Mouse (Mus musculus) A20 (cell line): ENCODE data around the gene Bsn.

Experiments
- DNase-seq: peaks from one replicate; pipeline ENCODE4 v3.0.0-alpha.2; 2011; ENCODE audit warnings: low read depth, low spot score

Gene Bsn

DNA sequence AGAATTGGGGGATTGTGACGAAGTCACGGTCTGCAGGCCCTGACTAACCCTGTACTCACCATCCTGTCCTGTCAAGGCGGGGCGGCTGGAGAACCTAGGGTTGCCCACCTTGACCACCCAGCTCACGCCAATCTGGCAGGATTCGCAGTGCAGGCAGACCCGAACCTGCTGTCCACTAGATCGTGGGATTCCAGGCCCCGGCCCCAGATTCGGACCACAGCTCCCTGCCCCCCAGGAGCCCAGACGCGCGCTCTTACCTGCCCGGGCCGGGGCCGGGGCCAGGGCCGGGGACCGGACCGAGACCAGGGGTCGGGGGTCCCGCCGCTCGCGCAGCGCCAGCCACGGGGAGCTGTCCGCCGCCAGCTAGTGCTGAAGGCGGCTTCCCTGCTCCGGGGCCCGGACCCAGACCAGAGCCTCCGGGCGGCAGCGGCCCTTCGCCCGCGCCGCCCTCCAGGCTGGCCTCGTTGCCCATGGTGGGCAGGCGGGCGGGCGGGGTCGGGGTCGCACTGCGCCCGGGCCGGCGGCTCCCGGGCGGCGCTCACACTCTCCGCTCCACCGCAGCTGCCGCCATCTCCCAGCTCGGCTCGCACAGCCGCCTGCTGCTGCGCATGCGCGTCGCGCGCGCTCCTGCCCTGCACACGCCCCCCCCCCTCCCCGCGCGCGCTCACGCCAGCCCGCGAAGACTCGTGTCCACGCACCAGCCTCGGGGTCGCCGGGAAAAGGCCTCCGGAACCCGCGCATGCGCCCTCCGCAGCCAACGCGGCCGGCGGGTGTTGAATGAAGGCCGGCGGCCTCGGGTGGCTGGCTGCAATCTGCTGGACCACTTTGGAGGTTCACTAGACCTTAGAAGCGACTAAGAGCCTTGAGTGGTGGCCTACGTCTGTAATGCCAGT, at the start of gene Bsn:
Gene Bsn, minus strand, starts transcription at position 598 of the 893 bp plus-strand sequence.
- DNase-seq = no peak

- no peak for DNase-seq
These were observed 49.8 kb upstream of the Bsn start for GRCm38 (mm10) chr9:108239951-108240350.

- DNase-seq = no peak
These were observed 48.6 kb upstream of the Bsn start for GRCm38 (mm10) chr9:108238831-108239230.

DNA sequence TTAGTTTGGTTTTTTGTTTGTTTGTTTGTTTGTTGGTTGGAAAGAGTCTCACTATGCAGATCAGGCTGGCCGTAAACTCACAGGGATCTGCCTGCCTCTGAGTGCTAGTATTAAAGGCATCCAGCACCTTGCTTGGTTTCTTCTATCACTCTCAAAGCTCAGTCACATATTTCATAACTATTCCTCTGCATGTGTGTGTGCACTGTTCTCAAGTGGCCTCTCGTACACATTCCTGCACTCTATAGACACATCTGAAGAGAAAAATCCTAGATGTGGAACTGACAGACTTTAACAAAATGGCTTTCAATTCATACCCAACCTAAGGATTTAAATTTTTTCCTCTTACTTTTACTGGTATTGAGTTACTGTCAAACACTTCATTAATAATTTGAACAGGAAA, 48.2 kb upstream of the Bsn start:
- no peak for DNase-seq

- DNase-seq = no peak
These were observed 44.5 kb upstream of the Bsn start for GRCm38 (mm10) chr9:108234682-108235081.

DNA sequence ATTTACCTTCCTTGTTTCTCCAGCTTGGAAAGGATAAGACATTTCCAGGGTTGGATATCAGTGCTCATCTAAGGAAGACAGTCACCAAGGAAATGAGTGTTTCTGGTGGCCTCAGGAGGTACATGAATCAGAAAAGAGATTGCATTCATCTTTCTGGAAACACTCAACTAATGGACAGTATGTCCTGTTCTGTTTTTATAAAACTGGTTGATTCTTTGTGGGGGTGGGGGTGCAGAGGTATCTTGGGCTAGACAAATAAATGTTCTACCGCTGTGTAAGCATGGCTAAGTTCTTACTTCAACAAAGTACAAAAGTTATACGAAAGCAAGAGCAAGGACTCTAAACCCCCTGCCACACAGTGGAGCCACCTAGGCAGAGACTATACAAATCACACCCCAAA, 42.7 kb upstream of the Bsn start:
- DNase-seq = no peak

DNA sequence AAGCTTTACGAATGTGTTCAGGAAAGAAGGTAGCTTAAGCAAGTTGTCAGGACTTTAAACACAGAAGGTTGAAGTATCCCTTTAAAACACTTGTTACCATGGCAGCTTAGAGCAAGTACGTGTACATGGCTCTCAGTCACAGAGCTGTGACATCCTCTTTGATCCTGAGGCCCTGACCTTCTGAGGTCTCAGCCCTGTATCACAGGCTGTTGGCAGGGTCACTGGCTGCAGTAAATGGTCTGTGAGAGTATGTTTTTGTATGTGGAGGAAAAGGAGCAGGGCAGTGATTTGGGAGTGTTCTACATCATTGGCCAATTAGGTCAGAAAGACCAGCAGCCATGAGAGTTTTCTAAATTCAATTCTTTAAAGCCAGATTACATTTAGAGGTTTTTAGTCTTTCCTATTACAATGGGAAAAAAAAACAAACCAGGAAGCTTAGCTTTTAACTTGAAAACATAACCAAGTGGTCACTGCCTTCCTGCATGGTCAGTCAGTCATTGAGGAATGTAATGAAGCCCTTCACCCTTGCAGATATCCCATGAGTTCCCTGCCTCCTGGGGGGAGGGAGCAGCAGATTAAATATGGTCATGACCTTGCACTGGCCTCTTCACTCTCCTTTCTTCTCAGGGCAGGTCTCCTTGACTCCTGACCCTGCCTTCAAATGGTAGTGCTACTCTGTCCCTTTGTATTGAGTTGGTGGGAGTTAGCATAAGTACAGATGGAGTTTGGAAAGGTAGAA, 37.9 kb upstream of the Bsn start:
- DNase-seq = no peak

DNA sequence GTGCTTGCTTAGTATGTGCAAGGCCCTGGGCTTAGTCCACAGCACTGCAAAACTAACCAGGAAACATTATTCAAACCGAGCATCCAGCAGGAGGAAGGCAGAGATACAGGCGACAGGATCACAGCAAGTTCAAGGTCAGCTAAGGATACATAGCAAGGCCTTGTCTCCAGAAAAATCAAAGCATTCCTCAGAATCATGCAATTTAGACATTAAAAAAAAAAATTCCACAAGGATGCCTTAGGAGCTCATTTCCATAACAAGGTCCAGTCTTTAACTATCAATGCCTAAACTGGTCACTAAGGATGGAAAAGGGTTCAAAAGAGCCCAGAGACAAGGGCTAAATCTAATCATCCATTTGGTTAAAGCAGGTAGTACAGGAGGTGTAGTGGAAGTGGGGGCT, 35.0 kb upstream of the Bsn start:
- DNase-seq = no peak

DNA sequence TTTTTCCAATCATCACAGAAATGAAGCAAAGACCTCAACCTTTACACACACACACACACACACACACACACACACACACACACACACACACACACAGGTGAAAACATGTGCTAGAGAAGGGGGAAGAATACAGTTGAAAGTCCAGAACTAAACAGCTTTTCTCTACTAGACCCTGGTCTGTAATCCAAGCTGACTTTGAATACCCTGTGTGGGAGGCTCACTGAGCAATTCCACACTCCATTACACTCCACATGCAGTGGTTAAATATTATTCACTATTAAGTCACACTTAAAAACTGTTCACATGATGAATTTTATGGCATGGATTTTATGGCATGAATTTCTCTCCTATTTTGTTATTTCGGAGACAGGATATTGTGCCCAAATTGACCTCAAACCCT, 33.4 kb upstream of the Bsn start:
- no peak for DNase-seq

DNA sequence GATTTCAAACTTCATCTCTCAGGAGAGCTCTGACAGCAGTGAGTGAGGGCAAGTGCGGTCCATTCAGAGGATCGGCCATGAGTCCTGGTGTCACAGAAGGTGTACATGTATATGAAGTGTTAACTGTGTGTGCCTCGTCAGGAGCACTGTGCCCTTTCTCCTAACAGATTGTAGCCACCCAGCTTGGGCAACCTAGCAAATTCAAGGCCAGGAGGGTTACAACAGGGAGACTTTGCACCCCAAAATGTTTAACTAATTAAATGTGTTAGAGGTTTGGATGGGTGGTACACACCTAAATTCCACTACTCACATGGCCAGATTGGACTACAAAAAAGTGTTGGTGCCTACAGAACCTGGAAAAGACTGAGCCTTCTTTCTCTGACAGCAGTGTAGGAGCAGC, 31.4 kb upstream of the Bsn start:
- no peak for DNase-seq

- no peak for DNase-seq
These were observed 30.2 kb upstream of the Bsn start for GRCm38 (mm10) chr9:108220380-108220774.

DNA sequence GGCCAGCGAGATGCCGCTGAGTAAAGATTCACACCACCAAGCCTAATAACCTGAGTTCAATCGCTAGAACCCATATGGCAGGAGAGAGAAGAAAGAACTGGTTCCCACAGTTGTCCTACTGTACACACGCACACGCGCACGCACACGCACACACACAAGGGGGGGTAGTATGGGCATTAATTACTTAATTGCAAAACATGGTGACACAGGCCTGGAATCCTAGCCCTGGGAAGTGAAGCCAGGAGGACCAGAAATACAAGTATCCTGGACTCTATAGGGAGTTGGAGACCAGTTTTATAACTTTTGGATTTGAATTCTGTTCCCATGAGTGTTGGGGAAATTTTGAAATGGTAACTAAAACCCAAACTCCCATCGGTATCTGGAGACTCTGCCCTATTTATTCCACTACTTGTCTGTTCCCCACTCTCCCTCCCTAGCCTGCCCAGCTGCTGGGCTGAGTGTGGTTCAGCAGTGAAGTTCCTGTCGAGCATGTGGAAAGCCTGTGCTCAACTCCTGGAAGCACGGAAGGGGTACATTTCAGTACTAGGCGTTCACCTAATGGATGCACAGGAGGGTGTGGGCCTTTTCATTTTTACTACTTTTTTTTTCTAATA, 29.7 kb upstream of the Bsn start:
- no peak for DNase-seq

DNA sequence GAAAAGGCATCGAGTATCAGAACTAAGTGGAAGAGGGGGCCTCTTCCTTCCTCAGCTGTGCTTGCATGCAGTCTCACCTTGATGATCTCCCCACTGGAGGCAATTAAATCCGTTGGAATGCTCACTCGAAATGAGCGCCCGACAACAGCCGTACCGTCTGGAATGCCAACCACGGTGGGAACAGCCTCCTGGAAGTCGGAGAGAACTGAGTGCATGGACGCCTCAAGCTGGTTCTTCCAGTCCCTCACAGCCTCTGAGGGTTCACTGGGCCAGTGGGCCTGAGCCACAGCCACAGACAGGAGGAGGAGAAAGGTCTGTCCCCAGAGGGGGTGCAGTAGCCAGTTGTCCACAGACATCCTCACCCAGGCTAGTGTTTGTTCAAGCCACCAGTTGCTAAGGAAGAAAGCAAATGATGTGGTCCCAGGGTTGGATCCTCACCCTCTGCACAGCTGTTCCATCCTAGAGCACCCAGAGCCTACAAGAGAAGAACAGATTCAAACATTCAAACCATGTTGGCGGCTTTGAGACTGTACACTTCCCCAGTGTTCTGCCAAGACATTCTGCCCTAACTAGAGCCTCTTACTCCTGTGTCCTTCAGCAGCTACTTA, 27.9 kb upstream of the Bsn start:
- DNase-seq = no peak

GRCm38 (mm10) chr9:108217406-108217805, 27.2 kb upstream of the Bsn start:
- peak; percentile 89 for DNase-seq

- DNase-seq = no peak
These were observed 22.9 kb upstream of the Bsn start for GRCm38 (mm10) chr9:108213105-108213504.

- DNase-seq = no peak
These were observed 22.2 kb upstream of the Bsn start for GRCm38 (mm10) chr9:108212426-108212825.

DNA sequence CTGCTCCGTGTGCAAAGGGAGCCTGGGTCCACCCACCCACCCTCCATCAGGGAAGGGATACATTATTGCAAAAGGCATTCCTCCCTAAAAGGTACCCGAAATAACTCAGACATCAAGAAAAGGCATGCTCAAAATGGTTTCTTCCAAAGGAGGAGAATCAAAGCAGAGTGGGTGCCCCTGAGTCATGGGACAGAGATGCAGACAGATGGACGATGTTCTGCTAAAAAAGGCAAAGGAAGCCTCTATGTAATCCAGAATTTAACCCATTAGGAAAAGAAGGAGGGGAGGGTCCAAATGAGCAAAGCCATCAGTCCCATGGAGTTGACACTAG, 15.4 kb upstream of the Bsn start:
- DNase-seq = no peak

DNA sequence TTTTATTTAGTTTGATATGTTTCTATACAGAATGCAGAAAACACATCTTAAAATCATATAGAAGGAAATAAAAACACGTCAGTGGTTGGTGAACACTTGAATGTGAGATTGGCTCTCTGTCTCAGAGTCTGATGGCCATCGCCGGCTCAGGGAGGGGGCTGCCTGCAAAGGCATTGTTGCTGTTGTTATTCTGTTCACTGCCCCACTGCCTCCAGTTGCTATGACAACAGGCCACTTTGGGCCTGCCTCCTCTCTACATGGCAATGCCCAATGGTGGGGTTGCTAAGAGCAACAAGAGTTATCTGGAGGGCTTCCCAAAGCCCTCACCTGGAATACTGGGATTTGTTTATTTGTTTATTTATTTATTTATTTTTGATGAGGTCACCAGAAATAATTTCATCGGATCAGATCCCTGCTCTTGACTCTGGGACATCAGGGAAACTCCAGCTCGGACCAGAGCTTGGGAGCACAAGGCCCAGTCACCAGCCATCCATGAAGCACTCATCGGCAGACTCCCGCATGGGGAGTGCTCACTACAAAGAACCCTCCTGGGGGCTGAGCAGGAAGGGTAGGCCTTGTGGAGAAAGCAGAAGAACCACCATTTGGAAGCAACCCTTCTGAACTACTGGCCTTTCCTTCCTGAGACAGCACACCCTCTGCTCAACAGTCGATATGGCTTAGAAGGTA, 14.8 kb upstream of the Bsn start:
- DNase-seq = no peak

DNA sequence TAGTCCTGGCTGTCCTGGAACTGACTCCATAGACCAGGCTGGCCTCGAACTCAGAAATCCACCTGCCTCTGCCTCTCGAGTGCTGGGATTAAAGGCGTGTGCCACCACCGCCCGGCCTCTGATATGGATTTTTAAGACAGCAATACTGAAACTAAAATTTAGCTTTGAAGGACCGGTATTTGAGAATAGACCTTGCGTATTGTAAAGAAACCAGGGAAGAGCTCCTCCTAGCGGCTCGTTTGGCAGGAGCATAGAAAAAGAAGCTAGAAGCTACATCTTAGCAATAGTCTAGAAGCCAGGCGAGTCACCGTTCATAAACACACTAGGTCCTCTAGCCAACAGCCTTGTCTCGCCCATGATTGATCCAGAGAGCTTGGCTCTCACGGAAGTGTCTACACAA, 12.8 kb upstream of the Bsn start:
- DNase-seq = peak; percentile 88

- DNase-seq = peak; percentile 68
These were observed 12.0 kb upstream of the Bsn start for GRCm38 (mm10) chr9:108202169-108202568.

DNA sequence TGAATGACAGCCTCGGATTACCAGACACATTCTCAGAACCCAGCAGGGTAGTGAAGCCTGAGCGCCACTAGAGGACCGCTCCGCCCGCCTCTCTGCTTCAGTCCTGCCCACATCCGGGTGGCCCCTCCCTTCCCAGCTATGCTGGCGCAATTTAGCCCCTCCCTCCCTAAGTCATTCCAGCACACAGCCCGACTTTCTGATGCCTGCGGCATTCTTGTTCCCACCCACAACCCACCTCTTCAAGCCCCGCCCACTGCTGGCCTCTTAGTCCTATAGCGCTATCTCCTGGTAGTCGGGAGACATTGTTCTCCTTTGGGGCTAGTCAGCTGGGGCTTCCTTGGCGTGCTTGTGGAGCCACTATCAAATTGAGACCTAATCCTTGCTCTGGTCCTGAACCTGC, 11.0 kb upstream of the Bsn start:
- peak; percentile 97 for DNase-seq

DNA sequence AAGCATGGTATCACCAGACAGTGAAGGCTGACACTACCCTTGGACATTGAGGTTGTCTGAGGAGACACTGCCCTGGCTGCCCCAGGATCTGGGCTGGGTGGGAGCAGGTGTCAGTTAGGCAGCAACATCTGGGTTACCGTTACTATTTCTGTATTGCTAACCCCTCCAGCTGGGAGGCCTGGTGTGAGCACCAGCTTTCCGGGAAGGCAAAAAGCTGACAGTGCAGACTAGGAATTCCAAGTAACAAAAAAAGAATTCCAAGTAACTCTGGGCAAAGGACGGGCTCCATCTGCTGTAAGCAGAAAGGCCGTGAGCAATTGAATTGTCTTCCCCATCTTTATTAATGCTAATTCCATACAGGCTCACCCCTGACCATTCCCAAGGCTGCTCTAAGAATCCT, 8.4 kb upstream of the Bsn start:
- DNase-seq = no peak
